ENCODE assay signal across 9 mouse cellular contexts in genomic region chr10:121256115-121256825, GRCm38 (mm10).
DNase-seq lines count a peak whose midpoint lies in the region; ATAC-seq and TF ChIP-seq lines count a peak whose summit lies in the region.
"Had no signal": no experiment of that assay in that cellular context is flagged by ENCODE, and none has a peak within 500 bp of the region (broad histone marks: within the 10 kb centered on the region; RNA-seq: fewer than 3 reads in every experiment).

No protein-coding gene starts in this region.

- peak; percentile 46 to 69 for DNase-seq in cerebellum, postnatal 36 days
- peak; percentile 59 for DNase-seq in gastrocnemius, adult 2 months
- DNase-seq in kidney, adult 18-20 months, result peak; percentile 62
- peak; percentile 78 for DNase-seq in limb, embryonic 14.5 days (ENCODE audit: low spot score)
- peak; percentile 13 to 19 for DNase-seq in monocyte, adult 2 months (ENCODE audit: low read depth in 1 of 2, low spot score in 2 of 2)
- peak; percentile 79 for DNase-seq in splenic B cell, adult 2 months (ENCODE audit: low read depth, low spot score)

- intact Hi-C loops in gastrocnemius, adult 2 months (cut with DNase I), result loop anchor here (1.0 to 5.0 kb wide), 2 partner anchors 224 to 318 kb away; partner anchors contain the start of gene Wif1

- H3K4me1 ChIP-seq in limb, embryonic 14.5 days (ENCODE audit: control insufficient read depth, insufficient read depth, low read length), result peaks cover 8% of the 10 kb centered on the region

- peak; percentile 64 for ATAC-seq in activated CD4-positive, CD25-positive, alpha-beta regulatory T cell, adult 4 months
- ATAC-seq in limb, embryonic 14.5 days (ENCODE audit: low FRiP score, low read depth), result peak; percentile 77

- H3K79me2 ChIP-seq in C2C12 (ENCODE audit: control insufficient read depth, insufficient read depth), result no peaks in the 10 kb centered on the region

- no peaks in the 10 kb centered on the region for H3K36me3 ChIP-seq in C2C12 (ENCODE audit: control insufficient read depth, insufficient read depth)
- H3K36me3 ChIP-seq in limb, embryonic 14.5 days (ENCODE audit: control insufficient read depth, insufficient read depth, low read length), result no peaks in the 10 kb centered on the region
- H3K36me3 ChIP-seq in splenic B cell, adult 2 months (ENCODE audit: control insufficient read depth, insufficient read depth, low read length, poor library complexity, severe bottlenecking), result no peaks in the 10 kb centered on the region
- H3K36me3 ChIP-seq: heart, embryonic 13.5 days had no signal

- 18% methylated on average over 17 of the region's 17 CpGs for WGBS in limb, embryonic 14.5 days

- no peak overlapping the region for H3ac ChIP-seq in C2C12 (ENCODE audit: control insufficient read depth, insufficient read length, low read depth)

- no peak overlapping the region for H3K9ac ChIP-seq in limb, embryonic 14.5 days (ENCODE audit: low read depth, low read length, severe bottlenecking)
- H3K9ac ChIP-seq: heart, embryonic 13.5 days had no signal

- H3K79me3 ChIP-seq in C2C12 (ENCODE audit: low read depth), result no peaks in the 10 kb centered on the region

- H3K4me3 ChIP-seq in C2C12 (ENCODE audit: insufficient read depth, poor library complexity, severe bottlenecking), result no peak overlapping the region
- H3K4me3 ChIP-seq in gastrocnemius, adult 2 months, result no peak overlapping the region
- no peak overlapping the region for H3K4me3 ChIP-seq in limb, embryonic 14.5 days (replicated peaks; ENCODE audit: low read length)
- H3K4me3 ChIP-seq: heart, embryonic 13.5 days had no signal

- peaks cover 14% of the 10 kb centered on the region for H3K27me3 ChIP-seq in C2C12 (ENCODE audit: control insufficient read depth, insufficient read depth, insufficient read length)
- no peaks in the 10 kb centered on the region for H3K27me3 ChIP-seq in limb, embryonic 14.5 days (ENCODE audit: control insufficient read depth, insufficient read depth, low read length)
- no peaks in the 10 kb centered on the region for H3K27me3 ChIP-seq in splenic B cell, adult 2 months (ENCODE audit: control insufficient read depth, insufficient read depth, low read length, poor library complexity, severe bottlenecking)

- TF ChIP-seq POLR2A in limb, embryonic 14.5 days (IDR thresholded peaks at IDR 0.05; ENCODE audit: borderline replicate concordance, extremely low read depth, insufficient read depth, insufficient read length), result no peak

- no peaks in the 10 kb centered on the region for H3K9me3 ChIP-seq in limb, embryonic 14.5 days (ENCODE audit: control insufficient read depth, low read length)
- H3K9me3 ChIP-seq: heart, embryonic 13.5 days had no signal

- H3K4me2 ChIP-seq in limb, embryonic 14.5 days (replicated peaks; ENCODE audit: low read depth, low read length, severe bottlenecking), result peak overlapping the region; percentile 40
- H3K4me2 ChIP-seq: heart, embryonic 13.5 days had no signal

- peak; percentile 90 for TF ChIP-seq CTCF in C2C12 (IDR thresholded peaks at IDR 0.05; ENCODE audit: control insufficient read depth, insufficient read depth, insufficient read length)
- no peak; the same call in none of the 2 replicates for TF ChIP-seq CTCF in gastrocnemius, adult 2 months (IDR thresholded peaks at IDR 0.05)

- no peak overlapping the region for H3K27ac ChIP-seq in gastrocnemius, adult 2 months
- H3K27ac ChIP-seq in limb, embryonic 14.5 days (replicated peaks; ENCODE audit: low read depth, low read length), result no peak overlapping the region
- H3K27ac ChIP-seq: heart, embryonic 13.5 days had no signal

TF ChIP-seq in C2C12, 6 proteins besides CTCF, POLR2A, EP300 and RAD21:
- TF ChIP-seq MYOD1 (IDR thresholded peaks at IDR 0.05; ENCODE audit: control insufficient read depth, insufficient read length, low read depth) (no peak), FOSL1 (IDR thresholded peaks at IDR 0.05; ENCODE audit: insufficient read depth, low read length, poor library complexity, severe bottlenecking) (no peak), USF1 (IDR thresholded peaks at IDR 0.05; ENCODE audit: low read depth) (no peak), CEBPB (IDR thresholded peaks at IDR 0.05; ENCODE audit: low read depth) (no peak), MAX (IDR thresholded peaks at IDR 0.05) (no peak), MYOG (IDR thresholded peaks at IDR 0.05; ENCODE audit: control insufficient read depth, extremely low read depth, insufficient read length) (no peak)
TF ChIP-seq in C2C12: peak in this region for 0.

Comparison
In these comparisons a context has a peak if more than half of its experiments do, and no peak if none do; other contexts are left out.
1. DNase-seq: peak in every context shown above with its lines; median percentile 79 in splenic B cell, adult 2 months; 78 in limb, embryonic 14.5 days; 62 in kidney, adult 18-20 months; 59 in gastrocnemius, adult 2 months; 58 in cerebellum, postnatal 36 days; 16 in monocyte, adult 2 months.